Mouse (Mus musculus): ENCODE data around the gene Crhr2. TPM values are rescaled to one million over a fixed set of nuclear protein-coding genes. Genes with fewer than 3 reads are reported as not detected.

Gene Crhr2
- polyA plus RNA-seq, 1 experiment = not detected

DNA sequence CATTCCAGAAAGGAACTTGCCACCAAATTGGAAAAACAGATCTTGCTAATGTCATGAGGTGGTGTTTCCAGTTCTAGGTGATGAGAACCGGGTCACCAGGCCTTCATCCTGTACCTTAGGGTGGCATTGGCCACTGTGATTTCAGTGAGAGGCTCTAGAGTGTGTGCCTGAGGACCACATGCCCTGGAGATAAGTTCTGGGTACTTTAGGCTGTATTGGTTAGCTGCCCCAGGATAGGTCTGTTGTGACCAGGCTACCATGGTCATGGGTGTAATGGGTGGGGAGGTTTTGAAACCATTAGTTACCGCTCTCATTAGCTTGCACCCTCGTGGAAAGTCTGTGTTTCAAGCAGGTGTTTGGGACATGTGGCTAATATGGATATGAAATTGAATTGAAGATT, 51.4 kb downstream of the Crhr2 start:
- no peak for TF ChIP-seq GATA1 (IDR thresholded peaks at IDR 0.05; ENCODE audit: low read length)

DNA sequence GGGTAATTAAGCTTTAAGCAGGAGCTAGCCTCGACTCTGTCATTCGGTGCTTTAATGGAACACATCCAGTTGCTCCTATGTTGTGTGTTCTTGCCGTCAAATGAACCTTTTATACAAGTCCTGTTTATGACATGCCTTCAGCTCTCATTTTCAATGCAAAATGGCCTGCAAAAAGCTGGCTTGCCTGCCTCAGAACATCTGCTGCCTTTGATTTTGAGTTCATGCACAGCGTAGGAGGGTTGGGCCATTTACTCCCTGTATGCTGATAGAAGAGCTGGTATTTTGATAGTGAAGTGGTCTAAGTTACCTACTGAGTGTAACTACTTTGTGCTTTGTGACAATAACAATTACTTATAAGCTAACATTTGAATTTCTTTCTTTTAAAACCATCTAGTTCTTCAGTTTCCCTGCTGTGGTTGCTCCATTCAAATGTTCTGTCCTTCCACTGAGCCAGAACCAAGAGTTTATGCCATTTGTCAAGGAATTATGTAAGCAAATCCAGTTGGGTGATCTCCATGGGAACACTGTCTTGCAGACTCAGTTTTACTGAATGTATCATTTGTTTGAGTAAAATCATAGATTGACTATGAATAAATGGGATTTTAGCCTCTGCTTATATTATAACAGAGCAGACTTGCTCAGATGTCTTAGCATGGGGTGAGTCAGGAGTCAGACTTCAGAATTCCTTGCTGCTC, 56.1 kb downstream of the Crhr2 start:
- no peak for TF ChIP-seq GATA1 (IDR thresholded peaks at IDR 0.05; ENCODE audit: low read length)

DNA sequence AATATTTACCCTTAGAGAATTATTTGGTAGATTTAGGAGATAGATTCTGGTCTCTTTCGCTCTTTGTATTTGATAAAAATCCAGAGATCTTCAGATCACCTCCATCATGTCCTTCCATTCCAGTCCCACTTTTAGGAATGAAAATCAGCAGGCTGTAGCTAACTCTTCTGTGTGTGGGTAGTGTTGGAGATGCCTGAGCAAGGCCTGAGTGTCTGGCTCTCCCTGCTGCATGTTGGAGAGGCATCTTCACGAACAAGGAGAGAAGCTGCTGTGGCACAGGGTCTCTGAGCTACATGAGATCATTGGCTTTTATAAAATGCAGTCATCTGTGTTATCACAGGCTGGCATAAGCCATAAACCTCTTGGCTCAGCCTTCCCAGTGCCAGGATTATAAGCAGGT, 66.9 kb downstream of the Crhr2 start:
- no peak for TF ChIP-seq GATA1 (IDR thresholded peaks at IDR 0.05; ENCODE audit: low read length)

DNA sequence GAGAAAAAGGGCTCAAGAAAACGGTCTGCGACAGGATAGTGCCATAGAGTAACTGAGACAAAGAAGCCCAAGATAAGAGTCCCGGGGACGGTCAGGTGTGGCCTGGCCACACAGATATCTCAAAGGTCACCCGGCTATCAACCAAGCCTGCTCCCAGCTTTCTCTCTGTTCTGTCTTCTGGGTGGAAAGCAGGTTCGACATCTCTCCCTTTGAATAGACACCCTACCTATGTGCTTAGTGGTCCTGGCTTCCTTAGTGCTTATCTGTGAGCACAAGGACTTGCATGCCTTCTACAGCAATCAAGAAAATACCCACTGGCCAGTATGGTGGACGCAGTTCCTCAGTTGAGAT, 68.4 kb downstream of the Crhr2 start:
- TF ChIP-seq GATA1 (IDR thresholded peaks at IDR 0.05; ENCODE audit: low read length) = no peak

DNA sequence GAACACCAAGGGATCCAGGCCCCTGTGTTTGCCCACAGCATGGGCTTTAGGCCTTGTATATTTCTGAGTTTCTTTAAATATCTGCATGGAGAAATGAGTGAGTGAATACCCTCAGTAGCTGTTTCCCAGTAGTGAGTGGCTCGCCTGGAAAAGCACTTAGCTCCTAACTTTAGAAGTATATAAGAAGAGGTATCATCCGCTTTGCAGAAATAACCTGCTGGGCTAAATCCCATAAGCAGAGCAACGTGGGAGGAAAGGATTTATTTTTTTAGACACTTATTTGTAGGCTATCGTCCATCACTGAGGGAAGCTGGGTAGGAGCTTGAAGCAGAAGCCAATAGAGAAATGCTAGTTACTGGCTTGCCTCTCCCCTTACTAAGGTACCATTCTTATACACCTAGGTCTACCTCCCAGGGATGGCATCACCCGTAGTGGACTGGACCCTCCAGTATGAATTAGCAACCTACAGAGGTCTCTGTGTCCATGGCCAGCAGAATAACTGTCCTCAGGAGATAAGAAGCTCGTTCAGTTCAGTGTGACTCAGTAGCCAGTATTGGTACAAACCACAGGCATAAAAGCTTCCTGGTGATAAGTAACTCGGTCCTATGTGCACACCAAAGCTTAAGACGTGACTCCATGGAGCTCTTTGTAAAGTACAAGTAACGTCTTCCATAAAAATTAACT, 68.9 kb downstream of the Crhr2 start:
- no peak for TF ChIP-seq GATA1 (IDR thresholded peaks at IDR 0.05; ENCODE audit: low read length)

DNA sequence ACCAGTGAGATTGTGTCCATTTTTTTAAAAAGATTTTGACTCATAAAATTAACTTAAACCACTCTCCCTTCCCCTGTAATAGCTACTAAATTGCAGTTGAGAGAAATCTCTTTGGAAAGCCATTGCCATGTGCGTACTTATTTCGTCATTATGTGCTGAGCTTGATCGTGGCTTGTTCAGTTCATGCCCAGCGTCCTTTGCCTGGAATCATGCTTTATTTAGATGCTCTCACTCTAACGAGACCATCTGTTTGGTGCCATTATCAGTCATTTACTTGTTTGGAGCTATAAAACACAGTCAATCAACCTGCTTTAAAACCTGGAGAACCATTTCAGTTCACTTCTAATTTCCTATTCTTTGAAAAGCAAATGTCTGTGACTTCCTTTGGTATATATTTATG, 70.6 kb downstream of the Crhr2 start:
- no peak for TF ChIP-seq GATA1 (IDR thresholded peaks at IDR 0.05; ENCODE audit: low read length)

DNA sequence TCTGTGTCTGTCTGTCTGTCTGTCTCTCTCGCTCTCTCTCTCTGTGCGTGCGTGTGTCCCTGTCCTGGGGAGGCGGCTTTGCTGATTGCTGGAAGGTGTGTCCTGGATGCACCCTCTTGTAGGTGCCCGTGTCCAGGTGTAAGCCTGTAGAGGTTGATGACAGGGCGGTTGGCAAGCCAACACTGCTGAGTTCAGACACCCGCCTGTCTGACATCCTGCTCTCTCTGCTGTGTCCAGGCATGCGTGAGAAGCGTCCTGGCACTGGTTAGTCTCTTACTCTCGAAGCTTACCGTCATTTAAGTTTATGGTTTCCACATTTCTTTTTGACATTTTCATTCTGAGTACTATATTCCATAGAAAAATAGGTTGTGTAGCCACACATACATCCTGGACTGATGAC, 71.5 kb downstream of the Crhr2 start:
- TF ChIP-seq GATA1 (IDR thresholded peaks at IDR 0.05; ENCODE audit: low read length) = no peak

DNA sequence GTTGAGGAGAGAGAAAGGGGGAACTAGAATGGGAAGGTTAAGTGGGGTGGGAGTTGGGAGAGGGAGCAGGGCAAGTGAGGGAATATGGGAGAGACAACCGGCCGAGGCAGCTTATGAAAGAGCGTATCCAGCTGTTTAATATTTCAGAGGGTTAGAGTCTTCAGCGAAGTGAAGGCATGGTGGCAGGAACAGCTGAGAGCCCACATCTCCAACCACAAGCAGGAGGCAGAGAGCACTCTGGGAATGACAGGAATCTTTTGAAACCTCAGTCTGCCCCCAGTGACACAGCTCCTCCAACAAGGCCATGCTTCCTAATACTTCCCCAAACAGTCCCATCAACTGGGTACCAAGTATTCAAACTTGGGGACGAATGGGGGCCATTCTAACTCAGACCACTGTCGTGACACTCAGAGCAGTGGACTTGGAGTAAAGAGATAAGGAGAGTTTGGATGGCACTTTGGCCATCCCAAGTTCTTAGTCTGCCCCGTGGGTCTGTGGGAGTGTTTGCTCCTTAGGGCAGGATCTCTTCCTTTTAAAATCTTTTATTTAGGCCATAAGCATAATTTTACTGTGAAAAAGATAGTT, 72.5 kb downstream of the Crhr2 start:
- TF ChIP-seq GATA1 (IDR thresholded peaks at IDR 0.05; ENCODE audit: low read length) = no peak

DNA sequence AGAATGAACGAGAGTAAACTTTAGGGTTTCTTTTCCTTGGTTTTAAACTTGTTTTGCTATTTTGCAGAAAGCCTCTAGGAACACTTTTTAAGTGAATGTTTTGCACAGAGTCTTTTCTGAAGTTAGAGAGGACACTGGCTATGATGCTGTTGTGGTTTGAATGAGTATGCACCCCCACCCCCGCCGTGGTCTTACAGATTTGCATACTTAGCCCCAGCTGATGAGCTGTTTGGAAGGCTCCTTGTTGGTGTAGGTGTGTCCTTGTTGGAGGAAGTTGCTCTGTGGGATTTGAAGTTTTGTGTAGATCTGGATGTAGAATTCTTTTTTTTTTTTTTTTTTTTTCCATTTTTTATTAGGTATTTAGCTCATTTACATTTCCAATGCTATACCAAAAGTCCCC, 75.4 kb downstream of the Crhr2 start:
- no peak for TF ChIP-seq GATA1 (IDR thresholded peaks at IDR 0.05; ENCODE audit: low read length)

DNA sequence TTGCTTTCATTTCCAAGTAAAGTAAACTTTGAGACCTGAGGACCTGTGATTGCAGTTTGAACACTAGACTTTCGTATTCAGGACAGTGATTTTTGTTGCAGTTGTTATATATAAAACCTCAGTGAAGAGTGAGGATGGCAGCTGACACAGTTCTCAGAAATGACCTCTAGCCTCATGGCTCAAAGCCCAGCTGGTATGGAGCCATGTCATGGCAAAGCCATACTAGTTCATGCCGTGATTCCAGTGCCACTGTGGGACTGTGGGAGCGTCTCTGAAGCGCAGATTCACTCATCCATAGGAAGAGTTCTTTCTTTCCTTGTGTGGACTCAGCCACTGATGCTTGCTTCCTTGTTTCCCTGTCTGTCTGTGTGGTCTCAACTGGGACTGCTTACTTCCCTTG, 78.3 kb downstream of the Crhr2 start:
- no peak for TF ChIP-seq GATA1 (IDR thresholded peaks at IDR 0.05; ENCODE audit: low read length)

DNA sequence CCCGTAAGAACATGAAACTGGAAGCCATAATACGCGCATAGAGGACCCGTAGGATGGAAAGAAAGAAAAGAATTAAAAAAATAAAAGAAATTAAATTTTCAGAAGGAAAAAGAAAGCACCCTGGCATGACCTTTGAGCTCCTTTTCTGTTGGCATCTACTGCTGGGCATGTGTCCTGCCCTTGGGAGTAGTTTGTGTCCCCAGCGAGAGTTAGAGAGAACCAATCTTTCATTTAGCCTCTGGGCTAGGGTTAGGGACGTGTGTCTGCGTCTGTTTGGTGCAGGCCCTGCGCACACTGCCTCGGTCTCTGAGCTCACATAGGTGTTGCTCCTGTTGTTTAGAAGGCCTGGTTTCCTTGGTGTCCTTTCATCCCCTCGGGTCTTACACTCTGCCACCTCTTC, 83.6 kb downstream of the Crhr2 start:
- no peak for TF ChIP-seq GATA1 (IDR thresholded peaks at IDR 0.05; ENCODE audit: low read length)

DNA sequence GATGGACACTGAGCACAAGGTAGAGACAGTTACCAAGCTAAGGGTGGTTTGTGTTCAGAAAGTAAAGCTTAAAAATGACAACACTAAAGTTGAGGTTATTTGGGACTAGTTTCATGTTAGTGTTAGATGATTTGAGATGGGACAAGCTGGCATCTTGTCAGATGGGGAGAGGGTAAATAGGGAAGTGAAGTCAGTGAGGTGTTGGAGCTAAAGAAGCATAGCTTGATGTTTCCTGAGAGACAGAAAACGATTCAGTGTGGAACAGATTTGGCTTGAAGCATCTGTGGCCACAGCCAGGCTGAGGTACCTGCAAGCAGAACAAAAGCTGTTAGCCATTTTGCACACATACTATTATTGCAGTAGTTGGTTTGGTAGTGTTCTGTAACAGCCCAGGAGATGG, 87.5 kb downstream of the Crhr2 start:
- no peak for TF ChIP-seq GATA1 (IDR thresholded peaks at IDR 0.05; ENCODE audit: low read length)

DNA sequence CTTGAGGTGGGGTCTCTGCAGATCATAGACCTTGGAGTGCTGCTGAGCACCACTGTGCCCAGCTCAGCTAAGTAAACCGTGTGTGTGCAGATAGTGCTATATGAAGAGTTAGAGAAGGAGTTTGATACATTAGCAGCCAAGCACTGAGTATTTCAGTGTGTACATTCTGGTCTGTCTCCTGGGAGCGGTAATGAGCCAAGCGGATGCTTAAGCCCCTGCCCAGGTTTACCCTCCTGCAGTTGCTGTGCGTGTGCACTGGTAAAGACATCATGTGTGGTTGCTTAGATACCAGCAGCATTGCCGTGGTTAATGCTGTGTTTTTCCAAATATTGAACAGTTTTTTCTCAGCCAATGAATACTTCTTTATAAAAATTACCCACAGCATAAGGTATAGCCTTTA, 88.3 kb downstream of the Crhr2 start:
- no peak for TF ChIP-seq GATA1 (IDR thresholded peaks at IDR 0.05; ENCODE audit: low read length)

DNA sequence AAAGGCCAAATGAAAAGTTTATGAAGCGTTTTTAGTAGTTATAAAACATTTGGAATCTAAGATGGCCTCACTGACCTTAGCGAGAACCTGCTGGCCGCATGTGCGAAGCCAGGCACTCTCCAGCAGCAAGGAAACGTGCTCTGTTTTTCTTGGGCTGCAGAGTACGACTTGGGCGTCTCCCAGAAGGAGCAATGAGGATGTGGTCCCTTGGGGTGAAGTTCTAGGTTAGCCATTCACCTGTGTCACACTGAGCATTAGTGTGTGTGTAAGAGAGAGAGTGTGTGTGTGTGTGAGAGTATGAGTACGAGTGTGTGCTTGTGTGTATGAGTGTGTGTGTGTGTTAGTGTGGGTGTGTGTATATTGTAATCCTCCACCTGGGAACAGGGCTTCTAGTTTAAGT, 89.6 kb downstream of the Crhr2 start:
- no peak for TF ChIP-seq GATA1 (IDR thresholded peaks at IDR 0.05; ENCODE audit: low read length)

Other genes with a start within 250 kb of the Crhr2 start
- not detected in 2 replicates for gene Nod1, start 160.4 kb downstream of the Crhr2 start, polyA plus RNA-seq (2012)
- gene Ggct, start 140.1 kb downstream of the Crhr2 start, polyA plus RNA-seq (2012) = 6.0 and 6.3 TPM in 2 replicates
- 119 and 138 TPM in 2 replicates for gene Gars, start 95.0 kb downstream of the Crhr2 start, polyA plus RNA-seq (2012)
- gene Inmt, start 42.0 kb upstream of the Crhr2 start, polyA plus RNA-seq (2012) = not detected in 2 replicates
- not detected in 2 replicates for gene Mindy4, start 70.4 kb upstream of the Crhr2 start, polyA plus RNA-seq (2012)
- not detected in 2 replicates for gene Aqp1, start 203.4 kb upstream of the Crhr2 start, polyA plus RNA-seq (2012)
- gene Ghrhr, start 243.3 kb upstream of the Crhr2 start, polyA plus RNA-seq (2012) = not detected in 2 replicates

Measured in G1E-ER4 (cell line).